Mouse (Mus musculus) intestine, postnatal 0 days (tissue): ENCODE results near the gene Asb17. TPM values are rescaled to one million over a fixed set of nuclear protein-coding genes. Genes with fewer than 3 reads are reported as not detected.

ENCODE experiments used
- ATAC-seq: fragments of 200-750 bp; cut with Nextera tagmentation; 2 replicates; pipeline ENCODE4 v1.8.0; 2017; ENCODE audit warnings: mild to moderate bottlenecking, moderate TSS enrichment, moderate library complexity
- H3K27ac ChIP-seq: fragments of 300-500 bp; sonication (generic); 2 replicates; pipeline ENCODE4 v1.5.1; 2014; ENCODE audit warnings: mild to moderate bottlenecking, low read depth, low read length, moderate library complexity
- H3K27me3 ChIP-seq: fragments of 300-500 bp; sonication (generic); replicated peaks from 2 replicates; pipeline ENCODE4 v1.6.1; 2014; ENCODE audit warnings: low read length, mixed read lengths; ENCODE audit not compliant: control insufficient read depth, insufficient read depth
- H3K36me3 ChIP-seq: fragments of 300-500 bp; sonication (generic); 2 replicates; pipeline ENCODE4 v1.6.1; 2014; ENCODE audit warnings: mild to moderate bottlenecking, moderate library complexity; ENCODE audit not compliant: control insufficient read depth, insufficient read depth
- H3K4me1 ChIP-seq: fragments of 300-500 bp; sonication (generic); replicated peaks from 2 replicates; pipeline ENCODE4 v1.6.1; 2014; ENCODE audit warnings: antibody characterized with exemption, low read length, mixed read lengths; ENCODE audit not compliant: control insufficient read depth, insufficient read depth
- H3K4me2 ChIP-seq: fragments of 300-500 bp; sonication (generic); replicated peaks from 2 replicates; pipeline ENCODE4 v1.6.1; 2014; ENCODE audit warnings: low read depth, mild to moderate bottlenecking, moderate library complexity
- H3K4me3 ChIP-seq: fragments of 300-500 bp; sonication (generic); 2 replicates; pipeline ENCODE4 v1.5.1; 2014; ENCODE audit warnings: low read depth, low read length
- H3K9ac ChIP-seq: fragments of 300-500 bp; sonication (generic); 2 replicates; pipeline ENCODE4 v1.6.1; 2014; ENCODE audit warnings: mild to moderate bottlenecking, low read depth, low read length
- H3K9me3 ChIP-seq: fragments of 300-500 bp; sonication (generic); 2 replicates; pipeline ENCODE4 v1.6.1; 2016; ENCODE audit warnings: mixed run types; ENCODE audit not compliant: control insufficient read depth
- CTCF ChIP-seq: sonication (generic); IDR thresholded peaks from 2 replicates; pipeline ENCODE4 v1.5.1; 2016; ENCODE audit warnings: low read depth, mild to moderate bottlenecking, control low read depth, antibody characterized with exemption, moderate library complexity
- WGBS: fragments of 180-500 bp; shearing (Covaris S2); extraction: QIAGEN DNeasy Blood & Tissue Kit; methylation state at CpG from one replicate; pipeline ENCODE4 v1.1.7; 2014; 5-methylcytosine and 5-hydroxymethylcytosine counted together
- polyA plus RNA-seq: library from polyadenylated mRNA; unstranded; fragments of >200 nt; fragmentation: Nextera tagmentation; extraction: Ambion mirVana; gene quantifications from 2 replicates; pipeline ENCODE4 v1.2.1, GENCODE M21; 2015

Asb17 gene
- polyA plus RNA-seq, 1 experiment from 2014 or later, result not detected

DNA sequence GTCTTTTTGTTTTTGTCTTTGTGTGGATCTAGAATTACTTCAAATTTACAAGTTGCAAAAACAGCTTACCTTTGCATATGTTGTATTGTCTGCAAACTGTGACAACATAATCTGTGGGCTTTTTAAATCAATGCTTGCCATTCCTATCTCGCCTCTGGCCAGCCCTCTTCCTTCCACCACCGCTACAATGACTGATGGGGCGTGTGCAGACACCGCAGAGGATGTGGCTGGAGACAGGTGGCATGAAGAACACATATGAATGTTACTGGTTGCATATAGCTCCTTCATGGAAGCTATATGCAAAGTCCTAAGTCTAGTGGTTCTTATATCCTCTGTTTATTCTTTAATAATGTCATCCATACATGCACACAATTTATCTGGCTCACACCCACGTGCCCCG, 53.2 kb downstream of the Asb17 start:
- Histone ChIP-seq H3K4me2 (no peak overlapping the region), H3K27me3 (no peaks in the 10 kb centered on the region), H3K36me3 (no peaks in the 10 kb centered on the region), H3K9ac (no peak overlapping the region), H3K4me1 (no peaks in the 10 kb centered on the region), H3K4me3 (no peak overlapping the region), H3K9me3 (no peaks in the 10 kb centered on the region), H3K27ac (no peak overlapping the region)
- TF ChIP-seq CTCF, result no peak
- ATAC-seq, result no peak
- WGBS, result 49% methylated on average over 6 of the region's 6 CpGs

GRCm38 (mm10) chr3:153901904-153902303, 57.9 kb downstream of the Asb17 start:
- Histone ChIP-seq H3K27me3 (no peaks in the 10 kb centered on the region), H3K4me1 (no peaks in the 10 kb centered on the region), H3K36me3 (peaks cover 30% of the 10 kb centered on the region), H3K27ac (no peak overlapping the region), H3K4me3 (no peak overlapping the region), H3K9me3 (no peaks in the 10 kb centered on the region), H3K4me2 (no peak overlapping the region), H3K9ac (no peak overlapping the region)
- WGBS, result 62% methylated on average over 1 of the region's 1 CpGs
- no peak; the same call in 1 of the 2 replicates for ATAC-seq
- no peak for TF ChIP-seq CTCF

DNA sequence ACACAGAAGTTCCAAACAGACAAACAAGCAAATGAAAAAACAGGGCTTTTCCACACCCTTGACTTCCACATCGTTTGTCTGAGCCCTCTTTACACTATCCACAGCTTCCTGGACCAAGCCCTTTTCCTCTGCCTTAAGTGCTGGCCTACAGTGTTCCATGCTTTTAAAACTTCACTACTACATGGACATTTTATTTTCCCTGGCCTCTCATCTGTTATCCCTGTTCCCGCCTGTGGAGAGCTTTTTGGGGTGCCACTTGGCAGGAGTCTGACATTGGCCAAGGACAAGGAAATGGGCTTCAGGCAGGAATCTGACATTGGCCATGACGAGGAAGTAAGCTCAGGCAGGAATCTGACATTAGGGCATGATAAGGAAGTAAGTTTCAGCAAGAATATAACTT, 58.6 kb downstream of the Asb17 start:
- H3K9ac ChIP-seq, result no peak overlapping the region
- ATAC-seq, result no peak
- no peak overlapping the region for H3K4me3 ChIP-seq
- H3K27ac ChIP-seq, result no peak overlapping the region; the same call in 1 of the 2 replicates
- H3K4me1 ChIP-seq, result no peaks in the 10 kb centered on the region
- peaks cover 31% of the 10 kb centered on the region for H3K36me3 ChIP-seq
- no peaks in the 10 kb centered on the region for H3K9me3 ChIP-seq
- no peaks in the 10 kb centered on the region for H3K27me3 ChIP-seq
- TF ChIP-seq CTCF, result no peak
- 26% methylated on average over 3 of the region's 3 CpGs for WGBS
- H3K4me2 ChIP-seq, result no peak overlapping the region

- Histone ChIP-seq H3K9ac (no peak overlapping the region), H3K27me3 (no peaks in the 10 kb centered on the region), H3K27ac (no peak overlapping the region; the same call in 1 of the 2 replicates), H3K36me3 (peaks cover 47% of the 10 kb centered on the region), H3K4me1 (no peaks in the 10 kb centered on the region), H3K4me2 (no peak overlapping the region), H3K4me3 (no peak overlapping the region), H3K9me3 (no peaks in the 10 kb centered on the region)
- peak; percentile 85 for TF ChIP-seq CTCF
- ATAC-seq, result 0 out of 2 replicates have a peak, but pooled peaks have one; percentile 42
- 61% methylated on average over 6 of the region's 6 CpGs for WGBS
These were observed 60.6 kb downstream of the Asb17 start for GRCm38 (mm10) chr3:153904586-153904985.

Other genes with a start within 250 kb of the Asb17 start
- gene St6galnac3, start 119.0 kb upstream of the Asb17 start, polyA plus RNA-seq, result 7.9 and 8.5 TPM in 2 replicates
- 0.04 and 0.05 TPM in 2 replicates for gene Msh4, start 61.9 kb downstream of the Asb17 start, polyA plus RNA-seq
- gene Rabggtb, start 68.8 kb downstream of the Asb17 start, polyA plus RNA-seq, result 36.3 and 36.7 TPM in 2 replicates
- 148 and 153 TPM in 2 replicates for gene Acadm, start 100.4 kb downstream of the Asb17 start, polyA plus RNA-seq
- 0.43 and 0.51 TPM in 2 replicates for gene Slc44a5, start 129.2 kb downstream of the Asb17 start, polyA plus RNA-seq